Mouse (Mus musculus) small intestine, adult 2 months (tissue): ENCODE data around the gene Pla2g4b. TPM values are rescaled to one million over a fixed set of nuclear protein-coding genes. Genes with fewer than 3 reads are reported as not detected.

Source experiments
- H3K27ac ChIP-seq: fragments of 200-500 bp; 2 replicates; pipeline ENCODE4 v1.5.1; 2012; ENCODE audit warnings: low read depth, low read length, control low read depth, inconsistent platforms; ENCODE audit not compliant: insufficient read depth
- H3K27me3 ChIP-seq: fragments of 200-500 bp; 2 replicates; pipeline ENCODE4 v1.6.1; 2012; ENCODE audit warnings: mild to moderate bottlenecking, moderate library complexity, low read length, inconsistent platforms; ENCODE audit not compliant: control insufficient read depth, insufficient read depth
- H3K36me3 ChIP-seq: fragments of 200-500 bp; 2 replicates; pipeline ENCODE4 v1.6.1; 2012; ENCODE audit warnings: mild to moderate bottlenecking, low read length, control low read depth, inconsistent platforms; ENCODE audit not compliant: control insufficient read depth, insufficient read depth
- H3K4me1 ChIP-seq: fragments of 200-500 bp; 2 replicates; pipeline ENCODE4 v1.6.1; 2012; ENCODE audit warnings: low read length, inconsistent platforms, mixed read lengths; ENCODE audit not compliant: control insufficient read depth, insufficient read depth, insufficient read length
- H3K4me3 ChIP-seq: fragments of 200-500 bp; 2 replicates; pipeline ENCODE4 v1.5.1; 2012; ENCODE audit warnings: low read depth, mild to moderate bottlenecking, control low read depth, inconsistent platforms, low read length, moderate library complexity
- CTCF ChIP-seq: fragments of 200-500 bp; IDR thresholded peaks from 2 replicates; pipeline ENCODE4 v1.5.1; 2012; ENCODE audit warnings: low read depth, mild to moderate bottlenecking, control low read depth, inconsistent platforms, low read length, moderate library complexity, mixed read lengths; ENCODE audit not compliant: insufficient replicate concordance, insufficient read length; ENCODE audit errors: extremely low read depth
- POLR2A ChIP-seq: fragments of 200-500 bp; IDR thresholded peaks from 2 replicates; pipeline ENCODE4 v1.6.1; 2012; ENCODE audit warnings: low read depth, mild to moderate bottlenecking, control low read depth, inconsistent platforms, low read length, moderate library complexity
- WGBS: fragments of 180-500 bp; shearing (Covaris S2); methylation state at CpG from one replicate; pipeline ENCODE4 v1.1.7; 2018; 5-methylcytosine and 5-hydroxymethylcytosine counted together
- polyA plus RNA-seq: library from polyadenylated mRNA; depleted of rRNA; stranded (reverse); fragments of >200 nt; gene quantifications from 2 replicates; pipeline ENCODE4 v1.2.3, GENCODE M21; 2012

Pla2g4b gene
- polyA plus RNA-seq, 1 experiment, result 3.3 TPM

DNA sequence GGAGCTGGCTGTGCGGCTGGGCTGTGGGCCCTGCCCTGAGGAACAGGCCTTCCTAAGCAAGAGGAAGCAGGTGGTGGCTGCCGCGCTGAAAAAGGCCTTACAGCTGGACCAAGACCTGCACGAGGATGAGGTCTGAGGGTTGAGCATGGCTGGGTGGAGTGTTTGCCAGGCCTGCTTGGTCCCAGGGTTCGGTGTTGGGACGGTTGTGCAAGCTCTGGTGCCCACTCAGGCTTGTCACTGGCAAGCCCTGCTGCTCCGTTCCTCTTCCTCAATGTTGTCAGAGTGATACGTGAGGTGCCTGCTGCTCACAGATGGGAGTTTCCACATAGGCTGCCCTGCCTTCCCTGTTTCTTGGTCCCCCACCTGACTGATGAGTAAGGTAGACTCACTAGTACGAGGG is 4.5 kb downstream of the Pla2g4b start:
- Histone ChIP-seq H3K4me1 (no peaks in the 10 kb centered on the region), H3K4me3 (no peak overlapping the region), H3K27me3 (no peaks in the 10 kb centered on the region), H3K36me3 (peaks cover 8% of the 10 kb centered on the region), H3K27ac (no peak overlapping the region)
- WGBS, result 85% methylated on average over 9 of the region's 9 CpGs
- no peak for TF ChIP-seq CTCF
- TF ChIP-seq POLR2A, result no peak

DNA sequence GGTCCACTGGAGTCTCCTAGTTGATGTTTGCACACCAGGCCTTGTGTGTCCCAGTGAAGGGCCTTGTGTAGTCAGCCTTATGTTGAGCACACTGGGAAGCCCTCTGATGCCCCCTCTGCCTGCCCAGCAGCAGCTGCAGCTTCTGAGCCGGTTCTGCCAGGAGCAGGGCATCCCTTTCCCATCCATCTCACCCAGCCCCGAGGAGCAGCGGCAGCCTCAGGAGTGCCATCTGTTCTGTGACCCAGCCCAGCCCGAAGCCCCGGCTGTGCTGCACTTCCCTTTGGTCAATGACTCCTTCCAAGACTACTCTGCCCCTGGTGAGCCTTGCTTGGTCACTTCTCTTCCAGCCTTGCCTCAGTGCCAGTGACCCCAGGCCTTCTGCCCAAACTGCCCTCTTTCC is 7.8 kb downstream of the Pla2g4b start:
- peaks cover 8% of the 10 kb centered on the region for H3K36me3 ChIP-seq
- 79% methylated on average over 5 of the region's 5 CpGs for WGBS
- H3K4me1 ChIP-seq, result no peaks in the 10 kb centered on the region
- no peak overlapping the region for H3K4me3 ChIP-seq
- no peaks in the 10 kb centered on the region for H3K27me3 ChIP-seq
- TF ChIP-seq POLR2A (no peak), CTCF (no peak)
- H3K27ac ChIP-seq, result no peak overlapping the region

DNA sequence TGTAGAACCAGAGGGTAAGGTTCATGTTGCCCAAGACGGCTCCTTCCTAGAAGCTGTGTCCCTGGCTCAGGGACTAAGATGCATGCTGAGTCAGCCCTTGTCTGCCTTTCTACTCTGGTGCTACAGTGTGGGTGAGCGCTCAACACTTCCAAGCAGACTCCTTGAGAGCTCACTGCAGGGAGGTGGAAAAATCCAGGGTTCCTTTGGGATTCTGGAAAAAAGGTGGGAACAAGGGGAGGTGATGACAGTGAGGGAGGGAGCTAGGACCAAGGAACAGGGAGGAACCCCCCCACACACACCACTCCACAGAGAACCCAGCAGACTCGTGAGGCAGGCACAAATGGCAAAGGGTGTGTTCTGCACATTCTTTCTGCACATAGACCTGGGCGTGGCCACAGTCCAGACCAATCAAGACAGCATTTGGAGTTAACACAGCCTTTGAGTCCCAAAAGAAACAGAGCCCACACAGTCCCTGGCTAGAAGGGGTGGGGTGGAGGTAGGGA is 10.9 kb downstream of the Pla2g4b start:
- H3K27me3 ChIP-seq, result no peaks in the 10 kb centered on the region
- peaks cover 3% of the 10 kb centered on the region; the same call in 1 of the 2 replicates for H3K36me3 ChIP-seq
- WGBS, result 42% methylated on average over 4 of the region's 4 CpGs
- TF ChIP-seq CTCF (no peak), POLR2A (no peak)
- H3K4me3 ChIP-seq, result no peak overlapping the region
- H3K27ac ChIP-seq, result no peak overlapping the region
- peaks cover 9% of the 10 kb centered on the region for H3K4me1 ChIP-seq

DNA sequence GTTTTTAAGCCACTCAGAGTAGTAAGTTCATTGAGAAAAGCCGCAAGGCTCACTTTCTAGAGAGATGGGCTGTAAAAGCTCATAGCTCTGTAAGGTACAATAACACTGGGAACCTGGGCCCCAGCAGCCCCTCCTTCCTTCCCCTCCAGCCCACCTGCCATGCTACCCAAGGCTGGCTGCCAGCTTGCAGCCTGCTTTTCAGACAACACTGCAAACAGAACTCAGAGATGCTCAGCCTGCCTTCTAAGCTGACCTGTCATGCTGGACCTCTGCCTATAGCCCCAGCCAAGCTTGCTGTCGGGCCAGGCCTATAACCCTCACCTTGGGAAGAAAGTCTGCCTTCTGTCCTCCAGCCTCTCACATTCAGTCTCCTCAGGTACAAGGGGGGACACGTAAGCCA is 11.5 kb downstream of the Pla2g4b start:
- Histone ChIP-seq H3K4me1 (peaks cover 9% of the 10 kb centered on the region), H3K4me3 (no peak overlapping the region), H3K36me3 (peaks cover 3% of the 10 kb centered on the region; the same call in 1 of the 2 replicates), H3K27ac (no peak overlapping the region), H3K27me3 (no peaks in the 10 kb centered on the region)
- WGBS, result 74% methylated on average over 3 of the region's 3 CpGs
- TF ChIP-seq POLR2A, result no peak
- TF ChIP-seq CTCF, result no peak

DNA sequence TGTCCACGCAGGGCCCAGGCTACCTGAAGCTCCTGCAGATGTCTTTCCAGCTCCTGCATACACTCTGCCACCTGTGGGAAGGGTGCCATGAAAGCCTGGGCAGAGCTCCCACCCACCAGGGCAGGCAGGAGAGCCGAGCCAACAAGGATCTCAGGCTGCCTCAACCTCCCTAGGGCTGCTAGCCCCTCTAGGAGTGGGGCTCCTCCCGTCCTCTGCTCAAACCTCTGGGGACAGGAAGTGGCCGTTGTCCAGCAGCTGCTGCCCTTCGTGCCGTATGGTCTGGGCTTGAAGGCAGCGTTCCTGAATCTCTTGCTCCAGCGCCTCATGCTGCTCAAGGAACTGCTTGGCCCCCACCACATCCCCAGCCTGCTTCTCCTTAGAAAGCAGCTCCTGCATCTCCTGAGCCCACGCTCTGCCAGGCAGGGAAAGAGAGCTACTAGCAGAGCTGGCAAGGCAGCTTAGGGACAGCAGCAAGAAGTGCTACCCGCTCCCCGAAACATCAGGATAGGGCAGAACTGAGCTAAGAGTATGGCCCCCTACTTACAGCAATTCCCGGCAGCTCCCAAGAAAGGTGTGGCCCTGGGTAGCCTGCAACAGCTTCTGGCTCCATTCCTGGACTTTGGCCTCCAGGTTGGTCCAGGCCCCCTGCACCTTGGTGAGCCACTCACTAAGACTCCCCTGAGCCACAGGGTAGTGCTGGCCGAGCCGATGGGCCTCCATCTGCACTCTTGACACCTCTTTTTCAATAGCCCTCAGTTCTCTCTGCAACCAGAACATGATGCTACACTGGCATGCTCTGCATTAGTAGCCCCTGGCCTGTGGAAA is 13.5 kb downstream of the Pla2g4b start:
- WGBS, result 46% methylated on average over 14 of the region's 14 CpGs
- no peak for TF ChIP-seq POLR2A
- no peak overlapping the region for H3K27ac ChIP-seq
- H3K4me1 ChIP-seq, result peaks cover 9% of the 10 kb centered on the region
- no peaks in the 10 kb centered on the region for H3K27me3 ChIP-seq
- no peaks in the 10 kb centered on the region; the same call in 1 of the 2 replicates for H3K36me3 ChIP-seq
- H3K4me3 ChIP-seq, result no peak overlapping the region

DNA sequence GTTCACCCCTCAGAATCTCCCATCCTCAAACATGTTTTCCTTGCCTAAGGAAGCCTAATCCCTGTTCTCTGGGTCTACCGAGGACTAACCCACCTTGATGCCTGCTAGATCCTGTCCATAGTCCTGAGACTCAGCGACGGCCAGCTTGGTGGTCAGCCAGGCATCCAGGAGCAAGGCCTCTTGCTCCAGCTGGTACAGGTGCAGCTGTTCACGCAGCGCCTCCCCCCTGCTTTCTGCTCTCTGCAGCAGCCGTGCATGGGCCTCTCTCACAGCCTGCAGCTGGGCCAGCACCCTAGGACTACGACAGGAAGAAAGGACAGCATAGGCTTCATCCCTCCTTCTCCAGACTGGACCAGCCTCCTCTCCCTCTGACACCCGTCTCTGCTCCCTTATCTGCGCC is 15.0 kb downstream of the Pla2g4b start:
- Histone ChIP-seq H3K36me3 (no peaks in the 10 kb centered on the region), H3K27ac (no peak overlapping the region), H3K27me3 (no peaks in the 10 kb centered on the region), H3K4me1 (peaks cover 9% of the 10 kb centered on the region), H3K4me3 (no peak overlapping the region)
- WGBS, result 86% methylated on average over 9 of the region's 9 CpGs
- TF ChIP-seq CTCF (no peak), POLR2A (no peak)

DNA sequence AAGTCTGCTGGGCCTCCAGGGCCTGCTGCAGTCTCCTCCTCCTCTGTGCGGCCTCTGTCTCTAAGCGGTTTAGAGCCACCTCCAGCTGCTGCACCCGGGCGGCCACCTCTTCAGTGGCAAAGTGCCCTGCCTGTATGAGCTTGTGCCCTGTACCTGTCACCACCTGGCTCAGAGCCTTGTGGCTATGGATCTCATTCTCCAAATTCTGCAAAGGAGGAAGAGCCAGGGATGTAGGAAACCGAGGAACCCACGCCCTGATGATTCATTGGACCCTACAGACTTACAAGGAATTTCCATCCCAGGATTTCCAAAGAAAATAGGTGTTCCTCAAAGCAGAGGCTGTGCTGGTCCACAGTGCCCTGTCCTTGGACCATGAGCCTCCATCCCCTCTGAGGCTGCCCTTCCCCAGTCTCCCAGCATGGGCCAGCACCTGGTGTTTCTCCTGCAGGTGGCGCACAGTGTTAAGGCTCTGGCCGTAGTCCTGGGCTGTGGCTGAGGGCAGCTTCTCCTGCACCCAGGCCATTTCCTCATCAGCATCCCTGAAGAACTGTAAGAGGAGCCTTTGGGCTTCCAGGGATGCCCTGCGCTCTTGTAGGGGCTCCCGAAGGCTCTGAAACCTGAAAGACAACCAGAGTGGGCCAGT is 16.5 kb downstream of the Pla2g4b start:
- Histone ChIP-seq H3K27ac (no peak overlapping the region), H3K36me3 (no peaks in the 10 kb centered on the region), H3K27me3 (no peaks in the 10 kb centered on the region), H3K4me3 (no peak overlapping the region), H3K4me1 (peaks cover 9% of the 10 kb centered on the region)
- WGBS, result 65% methylated on average over 10 of the region's 10 CpGs
- peak; percentile 46; the same call in 1 of the 2 replicates for TF ChIP-seq CTCF
- TF ChIP-seq POLR2A, result no peak
